Comparison of ENCODE assay signal across 8 mouse cellular contexts in genomic region chr13:24799925-24800673, GRCm38 (mm10). TPM values are rescaled to one million over a fixed set of nuclear protein-coding genes. Genes with fewer than 3 reads are reported as not detected.
DNase-seq lines count a peak whose midpoint lies in the region; ATAC-seq and TF ChIP-seq lines count a peak whose summit lies in the region.

No protein-coding gene starts in this region.

- H3K4me2 ChIP-seq in intestine, embryonic 15.5 days (replicated peaks): peak overlapping the region; percentile 87
- peak overlapping the region; percentile 86 for H3K4me2 ChIP-seq in midbrain, postnatal 0 days (ENCODE audit: low read depth, low read length, poor library complexity, severe bottlenecking)
- H3K4me2 ChIP-seq in stomach, embryonic 14.5 days (replicated peaks; ENCODE audit: low read depth, low read length): peak overlapping the region; percentile 54

- TF ChIP-seq CTCF in left cerebral cortex, adult 2 months (IDR thresholded peaks at IDR 0.05): no peak
- no peak for TF ChIP-seq CTCF in liver, adult 2 months (IDR thresholded peaks at IDR 0.05; ENCODE audit: low read depth, low read length)
- no peak for TF ChIP-seq CTCF in midbrain, postnatal 0 days (IDR thresholded peaks at IDR 0.05)

- peak overlapping the region; percentile 99 for H3K4me3 ChIP-seq in left cerebral cortex, adult 2 months
- H3K4me3 ChIP-seq in intestine, embryonic 15.5 days (replicated peaks): peak overlapping the region; percentile 98
- H3K4me3 ChIP-seq in liver, adult 2 months (ENCODE audit: insufficient read depth, low read depth, low read length): peak overlapping the region; percentile 45
- H3K4me3 ChIP-seq in midbrain, postnatal 0 days (ENCODE audit: low read depth, low read length): peak overlapping the region; percentile 91
- H3K4me3 ChIP-seq in stomach, embryonic 14.5 days (ENCODE audit: low read depth, low read length): peak overlapping the region; percentile 48

- peaks cover 14% of the 10 kb centered on the region for H3K79me2 ChIP-seq in liver, adult 2 months (ENCODE audit: control insufficient read depth, insufficient read depth, low read length)

- peak; percentile 30 for ATAC-seq in intestine, embryonic 15.5 days
- ATAC-seq in midbrain, postnatal 0 days (ENCODE audit: low FRiP score): peak; percentile 11; the same call in 1 of the 2 replicates
- ATAC-seq in stomach, embryonic 14.5 days (ENCODE audit: insufficient number of reproducible peaks, insufficient read depth, low FRiP score, low read depth): no peak

- DNase-seq in left cerebral cortex, adult 2 months (ENCODE audit: extremely low spot score in 1 of 2, low spot score in 2 of 2): peak; percentile 29 to 44
- no peak for DNase-seq in left cerebral cortex, postnatal 4 days
- DNase-seq in cerebellum, postnatal 25 days: peak; percentile 61 to 72
- DNase-seq in gastrocnemius, adult 8-10 months (ENCODE audit: low spot score in 2 of 2): peak; percentile 17 to 22
- peak; percentile 90 for DNase-seq in liver, adult 2 months (ENCODE audit: extremely low read depth, low read depth, low spot score)
- DNase-seq in midbrain, postnatal 0 days (ENCODE audit: low spot score): peak; percentile 27

- peak overlapping the region; percentile 51 for H3K9ac ChIP-seq in intestine, embryonic 15.5 days
- peak overlapping the region; percentile 70 for H3K9ac ChIP-seq in liver, adult 2 months (ENCODE audit: low read depth, low read length)
- H3K9ac ChIP-seq in midbrain, postnatal 0 days (replicated peaks; ENCODE audit: low read length, poor library complexity, severe bottlenecking): peak overlapping the region; percentile 48
- H3K9ac ChIP-seq in stomach, embryonic 14.5 days (replicated peaks; ENCODE audit: low read depth, low read length): peak overlapping the region; percentile 40; the same call in 1 of the 2 replicates

- H3K27me3 ChIP-seq in intestine, embryonic 15.5 days (replicated peaks): no peaks in the 10 kb centered on the region
- H3K27me3 ChIP-seq in liver, adult 2 months (ENCODE audit: control insufficient read depth, insufficient read depth, low read length): no peaks in the 10 kb centered on the region
- no peaks in the 10 kb centered on the region for H3K27me3 ChIP-seq in midbrain, postnatal 0 days (ENCODE audit: insufficient read depth, low read length)
- H3K27me3 ChIP-seq in stomach, embryonic 14.5 days (ENCODE audit: control insufficient read depth, insufficient read depth, low read length): no peaks in the 10 kb centered on the region

- peak overlapping the region; percentile 99 for H3K27ac ChIP-seq in left cerebral cortex, adult 2 months
- H3K27ac ChIP-seq in intestine, embryonic 15.5 days: peak overlapping the region; percentile 95
- peak overlapping the region; percentile 90 for H3K27ac ChIP-seq in liver, adult 2 months (replicated peaks; ENCODE audit: insufficient read depth, low read depth, low read length)
- H3K27ac ChIP-seq in midbrain, postnatal 0 days (ENCODE audit: low read depth, low read length): peak overlapping the region; percentile 99
- H3K27ac ChIP-seq in stomach, embryonic 14.5 days (ENCODE audit: low read length): peak overlapping the region; percentile 59

- intact Hi-C loops in left cerebral cortex, adult 2 months (cut with DNase I): loop anchor here (1.0 kb wide), 1 partner anchor 31 kb away; the partner anchor contains the start of genes Acot13 and Tdp2
- intact Hi-C loops in left cerebral cortex, postnatal 4 days (cut with DNase I): no loop called here

- no peaks in the 10 kb centered on the region for H3K9me3 ChIP-seq in intestine, embryonic 15.5 days
- H3K9me3 ChIP-seq in midbrain, postnatal 0 days (ENCODE audit: low read length): no peaks in the 10 kb centered on the region
- H3K9me3 ChIP-seq in stomach, embryonic 14.5 days (ENCODE audit: control insufficient read depth, low read depth, low read length): no peaks in the 10 kb centered on the region

- TF ChIP-seq POLR2A in liver, adult 2 months (IDR thresholded peaks at IDR 0.05; ENCODE audit: extremely low read depth, insufficient read depth, low read length): 0 out of 2 replicates have a peak, but pooled peaks have one; percentile 32

- H3K4me1 ChIP-seq in intestine, embryonic 15.5 days (replicated peaks): peaks cover 5% of the 10 kb centered on the region
- peaks cover 6% of the 10 kb centered on the region; the same call in 1 of the 2 replicates for H3K4me1 ChIP-seq in liver, adult 2 months (ENCODE audit: control insufficient read depth, insufficient read depth, low read length)
- H3K4me1 ChIP-seq in midbrain, postnatal 0 days (ENCODE audit: insufficient read depth, low read length): peaks cover 16% of the 10 kb centered on the region
- H3K4me1 ChIP-seq in stomach, embryonic 14.5 days (ENCODE audit: control insufficient read depth, insufficient read depth, low read length): peaks cover 12% of the 10 kb centered on the region; the same call in 1 of the 2 replicates

- WGBS in intestine, embryonic 15.5 days: under 1% methylated on average over 31 of the region's 31 CpGs
- under 1% methylated on average over 31 of the region's 31 CpGs for WGBS in liver, adult 2 months
- WGBS in midbrain, postnatal 0 days: under 1% methylated on average over 31 of the region's 31 CpGs
- under 1% methylated on average over 31 of the region's 31 CpGs for WGBS in stomach, embryonic 14.5 days

- no peaks in the 10 kb centered on the region for H3K36me3 ChIP-seq in intestine, embryonic 15.5 days
- H3K36me3 ChIP-seq in liver, adult 2 months (ENCODE audit: control insufficient read depth, insufficient read depth, low read length): peaks cover 3% of the 10 kb centered on the region; the same call in 1 of the 2 replicates
- H3K36me3 ChIP-seq in midbrain, postnatal 0 days (ENCODE audit: insufficient read depth, low read length): no peaks in the 10 kb centered on the region
- H3K36me3 ChIP-seq in stomach, embryonic 14.5 days (ENCODE audit: control insufficient read depth, insufficient read depth, low read length): peaks cover 4% of the 10 kb centered on the region; the same call in 1 of the 2 replicates

RNA-seq across cellular contexts. Expression of gene BC005537, which starts 1.4 kb away (rescaled TPM):
- 100 to 1,000 TPM; 151 to 161 TPM for total RNA-seq in left cerebral cortex, adult 2 months (2021)
- total RNA-seq in left cerebral cortex, postnatal 4 days (2021): 100 to 1,000 TPM; 219 to 228 TPM
- total RNA-seq in gastrocnemius, adult 8-10 months (2022): 10 to 100 TPM; 45.0 to 68.9 (median 57.9) TPM
- polyA plus RNA-seq in intestine, embryonic 15.5 days (2015; fragmentation: Nextera tagmentation; extraction: Ambion mirVana): 12.4 and 13.2 TPM in 2 replicates
- 63.3 and 80.9 TPM in 2 replicates for total RNA-seq in liver, adult 2 months (2014; rRNA removed)
- polyA plus RNA-seq in liver, adult 2 months (2012; rRNA removed): 20.3 and 23.5 TPM in 2 replicates
- total RNA-seq in midbrain, postnatal 0 days (2014; rRNA removed): 52.2 and 61.8 TPM in 2 replicates
- polyA plus RNA-seq in midbrain, postnatal 0 days (2015; fragmentation: Nextera tagmentation; extraction: Ambion mirVana): 16.3 and 18.2 TPM in 2 replicates
- polyA plus RNA-seq in stomach, embryonic 14.5 days (2014; fragmentation: Nextera tagmentation; extraction: Ambion mirVana): 28.2 and 30.6 TPM in 2 replicates

RNA-seq across cellular contexts. Expression of gene Acot13, which starts 31.2 kb away (rescaled TPM):
- 10 to 100 TPM; 80.0 to 82.9 TPM for total RNA-seq in left cerebral cortex, adult 2 months (2021)
- total RNA-seq in left cerebral cortex, postnatal 4 days (2021): 10 to 100 TPM; 37.2 to 38.3 TPM
- total RNA-seq in gastrocnemius, adult 8-10 months (2022): 100 to 1,000 TPM; 129 to 137 (median 136) TPM
- 162 and 165 TPM in 2 replicates for polyA plus RNA-seq in intestine, embryonic 15.5 days (2015; fragmentation: Nextera tagmentation; extraction: Ambion mirVana)
- total RNA-seq in liver, adult 2 months (2014; rRNA removed): 95.8 and 97.7 TPM in 2 replicates
- 96.4 and 108 TPM in 2 replicates for polyA plus RNA-seq in liver, adult 2 months (2012; rRNA removed)
- 15.1 and 25.4 TPM in 2 replicates for total RNA-seq in midbrain, postnatal 0 days (2014; rRNA removed)
- 60.2 and 67.1 TPM in 2 replicates for polyA plus RNA-seq in midbrain, postnatal 0 days (2015; fragmentation: Nextera tagmentation; extraction: Ambion mirVana)
- 84.6 and 84.8 TPM in 2 replicates for polyA plus RNA-seq in stomach, embryonic 14.5 days (2014; fragmentation: Nextera tagmentation; extraction: Ambion mirVana)

RNA-seq across cellular contexts. Expression of gene Tdp2, which starts 31.4 kb away (rescaled TPM):
- 10 to 100 TPM; 18.8 to 20.7 TPM for total RNA-seq in left cerebral cortex, adult 2 months (2021)
- 10 to 100 TPM; 22.4 to 22.6 TPM for total RNA-seq in left cerebral cortex, postnatal 4 days (2021)
- total RNA-seq in gastrocnemius, adult 8-10 months (2022): 1 to 10 TPM; 7.2 to 9.8 (median 8.1) TPM
- 55.9 and 65.0 TPM in 2 replicates for polyA plus RNA-seq in intestine, embryonic 15.5 days (2015; fragmentation: Nextera tagmentation; extraction: Ambion mirVana)
- 28.9 and 29.4 TPM in 2 replicates for total RNA-seq in liver, adult 2 months (2014; rRNA removed)
- 18.5 and 18.6 TPM in 2 replicates for polyA plus RNA-seq in liver, adult 2 months (2012; rRNA removed)
- 26.6 and 27.0 TPM in 2 replicates for total RNA-seq in midbrain, postnatal 0 days (2014; rRNA removed)
- polyA plus RNA-seq in midbrain, postnatal 0 days (2015; fragmentation: Nextera tagmentation; extraction: Ambion mirVana): 25.5 and 28.5 TPM in 2 replicates
- 58.3 and 61.7 TPM in 2 replicates for polyA plus RNA-seq in stomach, embryonic 14.5 days (2014; fragmentation: Nextera tagmentation; extraction: Ambion mirVana)

RNA-seq across cellular contexts. Expression of gene Gmnn, which starts 38.4 kb away (rescaled TPM):
- 1 to 10 TPM; 2.6 TPM for total RNA-seq in left cerebral cortex, adult 2 months (2021)
- total RNA-seq in left cerebral cortex, postnatal 4 days (2021): 1 to 10 TPM; 4.0 to 5.5 TPM
- 1 to 10 TPM; 3.1 to 4.9 (median 4.0) TPM for total RNA-seq in gastrocnemius, adult 8-10 months (2022)
- 106 and 115 TPM in 2 replicates for polyA plus RNA-seq in intestine, embryonic 15.5 days (2015; fragmentation: Nextera tagmentation; extraction: Ambion mirVana)
- total RNA-seq in liver, adult 2 months (2014; rRNA removed): 8.1 and 13.6 TPM in 2 replicates
- 1.4 and 2.9 TPM in 2 replicates for polyA plus RNA-seq in liver, adult 2 months (2012; rRNA removed)
- 2.3 and 9.4 TPM in 2 replicates for total RNA-seq in midbrain, postnatal 0 days (2014; rRNA removed)
- polyA plus RNA-seq in midbrain, postnatal 0 days (2015; fragmentation: Nextera tagmentation; extraction: Ambion mirVana): 10.2 and 11.6 TPM in 2 replicates
- 107 and 108 TPM in 2 replicates for polyA plus RNA-seq in stomach, embryonic 14.5 days (2014; fragmentation: Nextera tagmentation; extraction: Ambion mirVana)

RNA-seq across cellular contexts. Expression of gene D130043K22Rik, which starts 44.8 kb away (rescaled TPM):
- total RNA-seq in left cerebral cortex, adult 2 months (2021): 10 to 100 TPM; 30.8 to 31.2 TPM
- total RNA-seq in left cerebral cortex, postnatal 4 days (2021): 10 to 100 TPM; 19.1 to 22.2 TPM
- not detected for total RNA-seq in gastrocnemius, adult 8-10 months (2022)
- polyA plus RNA-seq in intestine, embryonic 15.5 days (2015; fragmentation: Nextera tagmentation; extraction: Ambion mirVana): 1.2 and 1.3 TPM in 2 replicates
- 12.2 and 15.9 TPM in 2 replicates for total RNA-seq in liver, adult 2 months (2014; rRNA removed)
- polyA plus RNA-seq in liver, adult 2 months (2012; rRNA removed): 3.8 and 8.1 TPM in 2 replicates
- 13.5 and 13.8 TPM in 2 replicates for total RNA-seq in midbrain, postnatal 0 days (2014; rRNA removed)
- polyA plus RNA-seq in midbrain, postnatal 0 days (2015; fragmentation: Nextera tagmentation; extraction: Ambion mirVana): 7.7 and 9.4 TPM in 2 replicates
- 0.41 and 0.64 TPM in 2 replicates for polyA plus RNA-seq in stomach, embryonic 14.5 days (2014; fragmentation: Nextera tagmentation; extraction: Ambion mirVana)

Comparison
In these comparisons a context has a peak if more than half of its experiments do, and no peak if none do; other contexts are left out.
1. H3K4me3 ChIP-seq: peak in every context shown above with its lines; median percentile 99 in left cerebral cortex, adult 2 months; 98 in intestine, embryonic 15.5 days; 91 in midbrain, postnatal 0 days; 48 in stomach, embryonic 14.5 days; 45 in liver, adult 2 months.